Mouse (Mus musculus) heart, postnatal 10 days (tissue): ENCODE results near the gene Ipo11. TPM values are rescaled to one million over a fixed set of nuclear protein-coding genes. Genes with fewer than 3 reads are reported as not detected.
"Not testable (repeated sequence)": the region's sequence is repeated elsewhere in the genome, so short reads cannot be mapped to it uniquely, and the experiment has no call there.

Source experiments
- DNase-seq, 2 experiments: peaks; one replicate each; pipeline ENCODE4 v3.0.0; 2021
- intact Hi-C: fragments of 180-260 bp; cut with DNase I; formaldehyde crosslinking; loops from one replicate; pipeline ENCODE4 v1.15.1; 2025
- total RNA-seq, 2 experiments: library from RNA; stranded (reverse); gene quantifications; 2 replicates each; pipeline ENCODE4 v1.2.3; 2021

The Ipo11 gene
- total RNA-seq, 2 experiments from 2014 or later = 26.9 to 27.4 TPM

DNA sequence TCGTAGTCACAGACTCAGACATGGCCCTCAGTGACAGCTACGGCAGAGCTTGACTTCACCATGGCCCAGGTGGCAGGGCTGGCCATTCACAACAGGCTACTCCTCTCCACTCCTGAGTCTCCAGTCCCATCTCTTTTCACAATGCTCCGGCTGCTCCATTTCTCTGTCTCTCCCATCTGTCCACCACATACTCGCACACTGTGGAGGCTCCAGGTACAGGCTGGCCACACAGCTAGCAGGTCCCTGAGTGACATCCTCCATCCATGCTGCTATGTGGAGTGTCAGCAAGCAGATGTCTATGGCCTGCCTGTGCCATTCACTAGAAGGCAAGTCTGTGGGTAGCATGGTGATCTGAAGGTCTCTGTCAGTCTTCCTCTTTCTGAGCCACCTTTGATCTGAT lies 29.5 kb downstream of the Ipo11 start:
- intact Hi-C loops = no loop called here
- DNase-seq = no peak

DNA sequence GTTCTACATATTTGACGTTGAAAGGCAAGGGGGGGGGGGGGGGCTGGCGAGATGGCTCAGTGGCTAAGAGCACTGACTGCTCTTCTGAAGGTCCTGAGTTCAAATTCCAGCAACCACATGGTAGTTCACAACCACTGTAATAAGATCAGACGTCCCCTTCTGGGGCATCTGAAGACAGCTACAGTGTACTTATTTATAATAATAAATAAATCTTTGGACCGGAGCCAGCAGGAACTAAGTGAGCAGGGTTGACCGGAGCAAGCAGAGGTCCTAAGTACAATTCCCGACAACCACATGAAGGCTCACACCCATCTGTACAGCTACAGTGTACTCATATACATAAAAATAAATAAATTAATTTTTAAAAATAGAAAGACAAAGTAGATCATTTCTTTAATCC lies 31.6 kb downstream of the Ipo11 start:
- DNase-seq, intact Hi-C loops: not testable (repeated sequence)

DNA sequence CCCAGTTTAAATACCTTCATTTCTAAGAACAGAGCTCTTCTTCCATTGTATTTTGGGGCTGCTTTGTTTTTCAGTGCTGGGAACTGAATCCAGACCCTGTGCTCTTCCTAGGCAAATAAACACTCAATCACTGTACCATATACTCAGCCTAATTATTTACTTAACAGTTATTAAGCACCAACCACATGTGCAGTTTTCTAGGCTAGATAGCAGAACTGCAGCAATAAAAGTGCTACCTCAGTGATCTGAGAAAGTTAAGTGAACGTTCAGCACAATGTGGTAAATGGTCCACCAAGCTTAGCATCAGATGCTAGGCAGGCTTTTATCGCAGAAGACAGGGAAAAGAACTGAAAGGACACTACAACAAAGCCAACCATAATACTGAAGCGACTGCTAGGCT lies 32.1 kb downstream of the Ipo11 start:
- intact Hi-C loops = no loop called here

DNA sequence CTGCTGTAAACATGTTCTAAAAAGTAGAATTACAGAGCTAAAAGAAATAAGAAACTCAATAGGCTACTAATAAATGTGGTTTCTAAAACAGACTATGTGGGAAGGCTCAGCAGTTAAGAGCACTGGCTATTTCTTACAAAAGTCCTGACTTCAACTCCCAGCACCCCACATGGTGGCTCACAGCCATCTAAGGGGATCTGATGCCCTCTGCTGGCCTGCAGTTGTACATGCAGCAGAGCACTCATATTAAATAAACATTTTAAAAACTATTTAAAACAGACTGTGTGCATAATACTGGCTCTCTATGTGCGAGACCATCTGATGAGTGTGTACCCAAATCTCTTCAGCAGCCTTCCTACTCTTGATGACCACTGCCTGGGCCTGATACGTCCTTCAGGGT lies 42.5 kb downstream of the Ipo11 start:
- peak in 1 of 2 experiments; percentile 11 for DNase-seq
- intact Hi-C loops = no loop called here

More for the DNA sequence above, 32.1 kb downstream of the Ipo11 start:
- DNase-seq = no peak

DNA sequence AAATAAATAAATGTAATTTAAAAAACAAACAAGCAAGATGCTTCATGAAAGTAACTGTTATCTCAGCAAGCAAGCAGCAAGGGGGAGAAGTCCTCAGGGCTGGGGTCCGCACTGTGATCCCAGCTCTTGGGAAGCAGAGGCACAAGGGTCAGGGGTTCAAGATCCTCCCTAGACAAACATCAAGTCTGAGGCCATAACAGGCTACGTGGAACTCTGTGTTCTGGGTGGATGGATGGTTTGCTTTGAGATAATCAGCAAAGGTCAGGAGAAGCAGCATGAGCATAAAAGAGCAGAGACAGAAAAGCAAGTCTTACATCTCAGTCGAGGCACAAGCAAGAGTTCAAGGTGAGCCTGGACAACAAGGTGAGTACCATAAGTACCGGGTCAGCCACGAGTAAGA lies 43.1 kb downstream of the Ipo11 start:
- intact Hi-C loops = no loop called here
- DNase-seq = no peak

DNA sequence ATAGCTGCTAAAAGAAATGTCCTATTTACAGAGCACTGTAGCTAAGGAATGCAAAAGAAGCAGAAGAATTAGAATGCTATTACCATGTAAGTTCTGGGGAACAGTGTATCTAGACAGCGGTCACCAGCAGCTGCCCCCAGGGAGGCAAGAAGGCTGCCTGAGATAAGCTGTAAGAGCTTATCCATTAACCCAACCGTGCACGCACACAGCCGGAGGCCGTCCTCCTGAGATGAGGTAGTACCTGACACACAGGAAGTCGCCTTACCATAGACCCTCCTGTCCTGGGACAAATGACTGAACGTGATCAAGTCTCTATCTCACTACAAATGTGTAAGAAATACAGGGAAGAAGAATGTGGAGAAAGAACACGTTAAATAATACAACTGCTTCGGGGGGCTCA lies 43.6 kb downstream of the Ipo11 start:
- intact Hi-C loops = no loop called here

DNA sequence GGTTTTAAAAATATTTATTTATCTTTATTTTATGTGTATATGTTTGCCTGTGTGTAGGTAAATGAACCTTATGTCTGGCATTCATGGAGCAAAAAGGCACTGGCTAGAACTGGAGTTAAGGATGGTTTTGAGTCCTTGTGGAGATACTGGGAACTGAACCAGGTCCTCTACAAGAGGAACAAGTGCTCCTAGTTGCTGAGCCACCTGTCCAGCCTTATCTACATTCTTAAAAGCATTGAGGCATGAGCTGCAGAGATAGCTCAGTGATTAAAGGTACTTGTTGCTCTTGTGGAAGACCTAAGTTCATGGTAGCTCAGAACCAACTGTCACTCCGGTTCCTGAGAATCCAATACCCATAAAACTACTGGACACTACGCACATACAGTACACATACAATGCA lies 49.4 kb downstream of the Ipo11 start:
- no peak for DNase-seq
- intact Hi-C loops = no loop called here

More for the DNA sequence above, 43.6 kb downstream of the Ipo11 start:
- no peak for DNase-seq

DNA sequence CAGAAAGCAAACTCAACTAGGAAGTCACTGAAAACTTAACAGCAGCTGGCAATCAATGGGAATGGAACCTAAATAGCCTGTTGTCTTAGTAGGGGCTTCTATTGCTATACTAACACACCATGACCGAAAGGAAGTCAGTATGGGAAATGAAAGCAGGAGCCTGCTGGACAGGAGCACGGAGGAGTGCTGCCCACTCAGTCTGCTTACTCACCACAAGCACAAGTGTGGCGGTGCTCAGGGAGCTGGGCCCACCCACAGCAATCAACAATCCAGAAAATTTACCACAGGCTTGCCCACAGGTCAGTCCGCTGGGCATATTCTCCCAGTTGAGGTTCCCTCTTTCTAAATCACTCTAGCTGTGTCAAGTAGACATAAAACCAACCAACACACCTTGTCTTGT lies 52.5 kb downstream of the Ipo11 start:
- intact Hi-C loops = no loop called here
- DNase-seq = no peak

DNA sequence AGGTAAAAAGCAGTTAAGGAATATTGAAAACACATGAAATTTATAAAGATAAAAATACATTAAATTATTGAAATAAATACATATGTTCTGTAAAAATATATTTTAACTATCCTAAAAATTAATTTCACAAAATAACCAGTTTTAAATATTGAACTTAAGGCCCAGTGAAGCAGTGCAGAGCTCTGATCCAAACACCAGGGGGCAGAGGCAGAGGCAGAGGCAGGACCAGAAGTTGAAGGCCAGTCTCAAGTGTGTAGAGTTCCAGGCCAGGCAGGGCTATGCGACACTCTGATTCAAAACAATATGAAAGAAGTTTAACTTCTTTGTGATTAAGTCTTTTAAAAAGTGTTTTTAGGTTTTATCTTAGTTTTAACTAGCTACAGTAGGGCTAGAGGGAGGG lies 60.5 kb downstream of the Ipo11 start:
- peak in 1 of 2 experiments; percentile 22 for DNase-seq
- intact Hi-C loops = loop anchor here (5.0 kb wide), 1 partner anchor 226 kb away; no protein-coding TSS in a partner anchor

DNA sequence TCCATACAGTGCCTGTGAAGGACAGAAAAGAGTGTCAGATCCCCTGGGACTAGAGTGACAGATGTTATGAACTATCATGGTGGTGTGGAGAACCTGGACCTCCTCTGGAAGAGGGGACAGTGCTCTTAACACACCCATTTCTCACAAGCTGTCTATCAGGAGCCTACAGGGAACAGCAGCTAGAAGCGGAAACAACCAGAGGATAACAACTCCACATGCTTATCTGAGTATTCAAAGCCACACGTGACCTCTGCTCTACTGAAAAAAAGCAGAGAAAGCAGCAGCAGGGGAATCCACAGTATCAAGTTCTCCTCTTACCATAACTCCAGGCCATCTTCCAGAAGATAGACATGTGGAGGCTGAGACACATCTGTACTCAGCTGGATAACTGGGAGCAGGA lies 71.2 kb downstream of the Ipo11 start:
- intact Hi-C loops = no loop called here
- no peak for DNase-seq

DNA sequence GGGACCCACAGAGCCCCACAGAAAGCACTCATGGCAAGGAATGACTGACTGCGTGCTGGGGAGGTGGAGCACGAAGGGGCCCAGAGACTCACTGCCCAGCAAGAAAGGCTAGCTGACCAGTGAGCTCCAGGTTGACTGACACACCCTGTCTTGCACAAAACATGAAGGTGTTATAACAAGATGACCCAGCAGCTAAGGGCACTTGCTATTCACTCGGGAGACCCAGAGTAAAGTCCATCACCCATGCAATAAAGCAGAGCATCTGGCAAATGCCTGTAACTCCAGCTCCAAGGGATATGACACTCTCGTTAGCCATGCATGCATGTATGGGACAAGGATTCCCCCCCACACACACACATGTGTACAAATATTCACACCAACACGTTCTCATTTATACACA lies 78.0 kb downstream of the Ipo11 start:
- intact Hi-C loops = no loop called here

DNA sequence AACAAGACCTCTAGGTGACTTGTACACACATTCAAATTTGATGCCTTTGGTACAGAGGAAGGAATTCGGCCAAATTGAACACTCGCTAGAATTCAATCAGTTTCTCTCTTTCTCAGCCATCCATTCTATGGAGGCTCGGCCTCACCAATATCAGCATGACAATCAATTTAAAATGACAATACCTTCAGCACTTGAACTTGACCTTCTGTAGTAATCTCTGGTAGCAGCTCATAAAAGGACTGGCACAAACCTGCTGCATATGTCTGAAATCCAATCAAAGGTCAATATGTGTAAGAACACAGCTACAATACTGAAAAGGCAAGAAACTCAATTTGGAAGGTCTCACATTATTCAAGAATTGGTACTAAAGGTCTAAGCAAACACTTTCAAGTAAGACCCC lies 80.2 kb downstream of the Ipo11 start:
- DNase-seq = no peak
- intact Hi-C loops = no loop called here

More for the DNA sequence above, 78.0 kb downstream of the Ipo11 start:
- no peak for DNase-seq

DNA sequence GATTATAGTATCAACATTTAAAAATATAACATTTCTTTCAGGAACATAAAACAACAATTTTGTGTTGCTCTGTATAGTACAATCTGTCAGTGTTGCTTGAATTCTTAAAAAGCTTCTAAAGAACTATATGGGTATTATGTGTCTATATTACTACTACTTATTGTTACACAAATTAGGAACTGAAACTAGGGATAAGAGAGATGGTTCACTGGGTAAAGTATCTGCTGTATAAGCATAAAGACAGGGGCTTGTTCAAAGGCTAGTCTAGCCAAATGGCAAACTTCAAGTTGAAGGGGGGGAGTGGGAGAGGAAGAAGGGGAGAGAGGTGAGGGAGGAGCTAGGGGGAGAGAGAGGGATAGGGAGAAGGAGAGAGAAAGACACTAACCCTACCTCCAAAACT lies 89.2 kb downstream of the Ipo11 start:
- intact Hi-C loops = no loop called here
- DNase-seq = no peak

DNA sequence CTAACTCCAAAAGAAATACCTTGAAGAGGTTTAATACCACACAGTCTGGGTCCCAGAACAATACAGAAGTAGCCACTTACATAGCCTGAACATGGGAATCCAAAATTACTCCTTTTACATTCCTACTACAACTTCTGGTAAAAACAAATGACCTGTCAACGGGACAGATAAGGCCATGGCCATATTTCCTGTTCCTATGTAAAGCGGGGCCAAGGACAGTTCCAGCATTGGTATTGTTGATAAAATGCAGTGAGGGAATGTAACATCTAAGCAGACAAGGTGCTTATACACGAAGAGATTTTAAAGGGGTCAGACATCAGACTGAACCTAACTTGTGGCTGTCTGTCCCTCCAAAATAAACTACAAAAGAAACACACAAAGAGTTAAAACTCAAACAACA lies 91.8 kb downstream of the Ipo11 start:
- no peak for DNase-seq
- intact Hi-C loops = no loop called here

DNA sequence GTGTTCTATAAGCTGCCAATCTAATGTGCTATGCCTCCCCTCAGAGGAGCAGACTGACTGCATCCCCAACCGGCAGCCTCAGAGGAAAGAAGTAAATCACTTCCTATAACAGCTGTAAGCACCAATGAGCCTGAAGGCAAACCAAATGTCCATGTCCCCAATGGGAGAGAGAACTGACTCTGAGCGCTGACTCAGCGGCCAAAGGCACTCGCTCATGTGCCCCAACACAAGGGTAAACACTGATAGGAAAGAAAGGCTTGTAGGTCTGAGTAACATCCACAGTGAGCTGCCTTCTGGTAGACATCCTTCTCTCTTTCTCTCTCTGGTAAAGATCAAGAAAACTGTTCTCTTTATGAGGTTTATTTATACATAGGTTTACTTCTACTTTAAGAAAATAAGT lies 94.2 kb downstream of the Ipo11 start:
- intact Hi-C loops = no loop called here
- no peak for DNase-seq

DNA sequence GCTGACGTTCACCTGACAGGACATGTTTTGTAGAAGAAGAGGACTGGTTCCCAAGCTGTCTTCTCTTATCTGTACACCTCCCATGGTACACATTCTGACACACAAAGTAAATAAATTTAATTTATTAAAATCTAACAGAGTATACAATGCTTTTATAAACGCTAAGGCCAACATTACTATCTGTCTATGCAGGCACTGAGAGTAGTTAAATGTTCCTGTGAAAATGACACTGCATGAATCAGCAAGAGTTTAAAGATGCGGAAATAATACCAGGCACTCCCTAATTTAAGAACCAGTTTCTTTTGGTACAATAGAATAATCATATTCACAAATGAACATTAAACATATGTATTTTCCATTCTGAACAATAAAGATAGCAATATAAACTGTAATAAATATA lies 98.0 kb downstream of the Ipo11 start:
- intact Hi-C loops = no loop called here

DNA sequence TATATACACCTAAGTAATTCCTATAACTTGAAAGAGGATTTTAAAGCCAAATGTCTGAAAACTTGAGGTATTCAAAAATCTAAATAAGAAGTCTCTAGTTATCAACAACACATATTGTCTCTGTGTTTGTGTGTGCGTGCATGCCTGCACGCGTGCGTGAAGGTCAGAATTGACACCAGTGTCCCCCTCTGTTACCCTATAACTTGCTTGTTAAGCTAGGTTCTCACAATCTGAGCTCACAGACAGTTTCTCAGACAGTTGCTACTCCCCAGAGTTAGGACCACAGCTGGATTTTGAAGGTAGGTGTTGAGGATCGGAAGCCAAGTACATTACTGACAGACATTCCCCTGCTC lies 100.3 kb downstream of the Ipo11 start:
- no peak for DNase-seq
- intact Hi-C loops = no loop called here

More for the DNA sequence above, 98.0 kb downstream of the Ipo11 start:
- no peak for DNase-seq

DNA sequence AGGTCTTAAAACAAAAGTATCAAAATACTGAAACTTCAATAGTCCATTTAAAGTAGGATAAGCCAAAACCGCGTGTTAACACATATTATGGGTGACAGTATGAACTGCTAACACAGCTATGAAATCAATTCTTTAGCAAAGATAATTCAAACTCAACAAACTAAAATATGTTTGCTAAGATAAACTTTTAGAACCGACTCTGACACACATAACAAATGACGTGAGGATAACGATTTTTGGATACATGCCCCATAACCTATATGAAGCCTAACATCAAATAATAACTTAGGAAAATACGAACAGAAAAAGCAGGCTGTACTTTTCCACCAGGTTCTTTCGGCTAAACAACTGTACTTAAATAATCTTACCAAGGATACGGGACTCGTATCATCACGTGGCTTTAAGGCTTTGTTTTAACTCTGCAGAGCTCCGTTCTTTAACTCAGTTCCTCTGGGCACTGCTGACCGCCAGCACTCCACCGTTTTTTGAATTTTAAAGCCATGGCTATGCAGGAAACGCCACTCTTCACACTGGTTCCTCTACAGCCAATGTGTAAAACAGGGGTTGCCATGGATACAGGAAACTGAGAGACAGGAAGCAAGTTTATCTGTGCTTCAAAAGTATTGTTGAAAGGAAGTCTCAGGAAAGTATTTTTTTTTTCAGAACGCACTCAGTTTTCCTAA lies 100.8 kb downstream of the Ipo11 start:
- DNase-seq = peak; percentile 66 to 74
- intact Hi-C loops = no loop called here

DNA sequence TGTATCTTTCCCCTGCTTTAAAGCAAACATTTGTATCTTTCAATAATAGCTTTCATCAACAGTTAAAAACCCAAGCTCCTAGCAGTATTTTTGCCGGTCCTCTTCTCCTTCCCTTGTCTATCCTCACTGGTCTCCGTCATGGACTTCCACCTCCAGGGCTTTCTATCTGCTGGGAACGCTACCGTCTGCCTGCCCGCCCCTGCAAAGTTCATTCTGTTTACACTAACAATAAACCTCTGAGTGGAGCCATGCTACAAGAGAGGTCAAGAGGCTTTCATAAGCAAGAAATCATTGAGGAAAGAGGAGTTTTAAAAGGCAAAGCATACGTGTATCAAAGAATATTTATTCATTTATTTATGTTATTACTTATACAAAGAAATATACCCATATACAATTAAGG lies 106.7 kb downstream of the Ipo11 start:
- intact Hi-C loops = no loop called here
- no peak for DNase-seq

DNA sequence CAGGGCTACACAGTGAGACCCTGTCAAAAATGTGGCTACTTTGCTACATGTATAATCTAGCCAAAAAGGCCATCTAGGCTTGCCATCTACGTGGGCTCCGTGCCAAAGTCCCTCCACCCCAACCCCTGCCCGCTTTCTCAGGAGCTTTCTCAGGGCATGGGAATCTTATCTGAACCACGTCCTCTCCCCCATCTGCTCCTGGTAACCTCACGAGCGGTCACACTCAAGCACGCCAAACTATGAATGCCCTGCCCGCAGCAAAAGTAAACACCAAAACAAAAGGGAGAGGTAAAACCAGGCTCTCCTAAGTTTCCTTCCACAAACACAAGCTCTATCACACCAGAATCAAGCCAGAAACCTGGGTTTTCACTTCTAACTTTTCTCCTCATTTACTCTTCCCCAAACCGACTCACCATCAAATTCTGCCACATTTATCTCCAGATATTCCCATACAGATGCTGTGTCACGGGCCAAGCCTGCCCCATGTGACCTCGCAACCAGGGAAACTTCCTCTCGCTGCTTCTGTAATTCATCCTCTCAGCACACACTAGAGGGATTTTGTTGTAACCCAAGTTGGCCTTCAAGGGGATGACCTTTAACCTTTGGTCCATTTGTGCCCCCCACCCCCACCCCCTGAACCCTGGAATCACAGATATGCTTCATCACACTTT lies 107.3 kb downstream of the Ipo11 start:
- intact Hi-C loops = no loop called here
- DNase-seq = no peak

DNA sequence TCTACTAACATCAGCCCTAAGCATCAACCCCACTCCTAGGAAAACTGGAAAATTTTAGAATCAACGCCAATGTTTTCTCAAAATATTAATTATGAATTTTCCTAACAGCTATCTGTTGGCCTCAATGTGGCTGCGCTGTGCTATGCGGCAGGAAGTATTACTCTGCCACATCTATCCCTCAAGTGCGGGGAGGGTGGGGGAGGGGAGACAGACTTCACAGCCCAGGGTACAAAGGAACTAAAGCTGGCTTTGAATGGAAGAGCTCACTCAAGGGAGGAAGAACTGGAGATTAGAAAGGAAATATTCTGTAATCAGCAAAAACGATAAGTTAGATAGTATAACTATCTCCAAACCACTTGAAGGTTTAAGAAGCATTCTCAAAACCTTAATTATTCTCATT lies 111.1 kb downstream of the Ipo11 start:
- intact Hi-C loops = no loop called here
- no peak for DNase-seq

DNA sequence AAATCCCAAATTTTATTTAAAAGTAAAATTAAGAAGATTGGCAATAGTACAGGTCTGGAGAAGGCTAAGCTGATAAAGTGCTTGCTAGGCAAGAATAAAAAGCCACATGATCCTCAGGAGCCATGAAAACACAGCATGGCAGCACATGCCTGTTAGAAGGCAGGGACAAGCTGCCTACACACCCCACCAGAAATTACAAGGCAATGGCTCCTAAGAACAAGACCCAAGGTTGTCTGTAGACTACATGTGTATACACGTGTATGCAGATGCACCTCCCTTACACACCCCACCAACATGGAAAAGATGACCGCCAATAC lies 112.9 kb downstream of the Ipo11 start:
- DNase-seq = no peak
- intact Hi-C loops = no loop called here
